Mouse (Mus musculus): ENCODE results near the gene Zwilch. TPM values are rescaled to one million over a fixed set of nuclear protein-coding genes. Genes with fewer than 3 reads are reported as not detected.

The Zwilch gene
- 0.97 and 1.6 TPM in 2 replicates for polyA plus RNA-seq (2021; fragmentation: Nextera tagmentation)
- long read RNA-seq, experiment 1, transcript Zwilch-201 (19 exons, 2,957 nt), result major isoform, 5 of 8 reads
- long read RNA-seq, experiment 1, partial matches to known transcripts, result 1 of 8 reads
- long read RNA-seq, experiment 1, other reads (novel, unspliced or antisense), result 2 of 8 reads
- long read RNA-seq, experiment 2, partial matches to known transcripts, result 1 of 2 reads
- long read RNA-seq, experiment 2, other reads (novel, unspliced or antisense), result 0 of 2 reads

GRCm38 (mm10) chr9:64172816-64173665, at the start of gene Zwilch, which contains the start of gene Rpl4:
TSS of gene Zwilch (minus strand) at chr9:64173104.
TSS of gene Rpl4 (plus strand) at chr9:64173375.

DNA sequence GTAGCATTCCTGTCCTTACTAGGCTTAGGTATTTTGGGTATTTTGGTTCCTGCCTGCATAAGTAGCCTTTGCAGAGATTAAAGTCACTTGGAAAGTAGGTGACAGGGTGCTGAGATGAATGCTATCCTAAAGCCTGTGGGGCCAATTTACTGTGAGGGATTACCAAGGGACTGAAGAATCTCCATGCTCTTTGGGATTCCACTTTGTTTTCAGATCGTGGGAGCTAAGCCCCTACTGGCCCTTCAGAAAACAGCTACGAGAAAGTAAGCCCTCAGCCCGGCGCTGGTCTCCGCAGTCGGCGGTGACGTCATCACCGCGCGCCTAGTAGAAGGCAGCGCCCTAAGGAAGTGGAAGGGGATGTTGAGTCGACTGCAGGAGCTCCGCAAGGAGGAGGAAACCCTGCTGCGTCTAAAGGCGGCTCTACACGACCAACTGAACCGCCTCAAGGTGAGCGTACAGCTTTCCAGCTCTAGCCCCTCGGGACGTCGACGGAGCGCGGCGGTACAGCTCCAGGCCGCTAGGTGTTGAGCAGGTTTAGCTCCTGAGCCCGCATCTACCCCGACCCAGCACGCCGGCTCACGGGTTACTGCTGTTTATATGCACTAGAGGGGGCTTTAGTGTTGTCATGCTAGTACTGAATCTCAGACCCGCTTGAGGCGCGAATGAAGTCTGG, 6.2 kb upstream of the Zwilch start, which contains the start of gene Snapc5:
Snapc5 (plus strand) TSS at position 301 of the 673 bp plus-strand sequence.

GRCm38 (mm10) chr9:64116876-64117275, 56.0 kb downstream of the Zwilch start, which contains the start of gene Lctl:
TSS of gene Lctl (plus strand) at chr9:64117147.

Other genes with a start within 250 kb of the Zwilch start
- 0.36 and 0.38 TPM in 2 replicates for gene Smad6, start 151.0 kb downstream of the Zwilch start, polyA plus RNA-seq (2021; fragmentation: Nextera tagmentation)
- 0.18 TPM in 2 replicates for gene Lctl, start 56.0 kb downstream of the Zwilch start, polyA plus RNA-seq (2021; fragmentation: Nextera tagmentation)
- gene Rpl4, start 271 bp upstream of the Zwilch start, polyA plus RNA-seq (2021; fragmentation: Nextera tagmentation), result 912 and 916 TPM in 2 replicates
- gene Snapc5, start 6.2 kb upstream of the Zwilch start, polyA plus RNA-seq (2021; fragmentation: Nextera tagmentation), result 30.7 and 32.9 TPM in 2 replicates
- gene Uchl4, start 62.1 kb upstream of the Zwilch start, polyA plus RNA-seq (2021; fragmentation: Nextera tagmentation), result 2.5 and 2.6 TPM in 2 replicates
- 204 and 260 TPM in 2 replicates for gene Map2k1, start 80.5 kb upstream of the Zwilch start, polyA plus RNA-seq (2021; fragmentation: Nextera tagmentation)
- gene Tipin, start 108.5 kb upstream of the Zwilch start, polyA plus RNA-seq (2021; fragmentation: Nextera tagmentation), result 54.2 and 66.5 TPM in 2 replicates
- 7.5 and 8.7 TPM in 2 replicates for gene Dis3l, start 168.2 kb upstream of the Zwilch start, polyA plus RNA-seq (2021; fragmentation: Nextera tagmentation)
- gene Megf11, start 212.5 kb upstream of the Zwilch start, polyA plus RNA-seq (2021; fragmentation: Nextera tagmentation), result 4.1 and 5.7 TPM in 2 replicates